Mouse (Mus musculus) embryonic facial prominence, embryonic 15.5 days (tissue): ENCODE measurements at regions not wholly inside any gene's neighbourhood (a gene's known extent, or its start where the extent isn't known, plus 50 kb on each side); places are given as distances from the start of the nearest gene placed in this dataset.

Source experiments
- ATAC-seq: fragments of 200-750 bp; cut with Nextera tagmentation; 2 replicates; pipeline ENCODE4 v1.8.0; 2017; ENCODE audit warnings: low read depth, moderate TSS enrichment; ENCODE audit not compliant: insufficient number of reproducible peaks, low FRiP score, low TSS enrichment
- H3K27ac ChIP-seq: fragments of 300-500 bp; sonication (generic); replicated peaks from 2 replicates; pipeline ENCODE4 v1.5.1; 2015; ENCODE audit warnings: mild to moderate bottlenecking, inconsistent platforms
- H3K27me3 ChIP-seq: fragments of 300-500 bp; sonication (generic); 2 replicates; pipeline ENCODE4 v1.6.1; 2015; ENCODE audit warnings: inconsistent platforms
- H3K36me3 ChIP-seq: fragments of 300-500 bp; sonication (generic); 2 replicates; pipeline ENCODE4 v1.6.1; 2015; ENCODE audit warnings: mild to moderate bottlenecking, inconsistent platforms
- H3K4me1 ChIP-seq: fragments of 300-500 bp; sonication (generic); 2 replicates; pipeline ENCODE4 v1.6.1; 2015; ENCODE audit warnings: inconsistent platforms
- H3K4me2 ChIP-seq: fragments of 300-500 bp; sonication (generic); replicated peaks from 2 replicates; pipeline ENCODE4 v1.6.1; 2015; ENCODE audit warnings: mild to moderate bottlenecking, inconsistent platforms
- H3K4me3 ChIP-seq: fragments of 300-500 bp; sonication (generic); replicated peaks from 2 replicates; pipeline ENCODE4 v1.5.1; 2015; ENCODE audit warnings: mild to moderate bottlenecking, inconsistent platforms
- H3K9ac ChIP-seq: fragments of 300-500 bp; sonication (generic); 2 replicates; pipeline ENCODE4 v1.6.1; 2015; ENCODE audit warnings: inconsistent platforms
- H3K9me3 ChIP-seq: fragments of 300-500 bp; sonication (generic); replicated peaks from 2 replicates; pipeline ENCODE4 v1.6.1; 2016; ENCODE audit warnings: inconsistent platforms
- WGBS: fragments of 180-500 bp; shearing (Covaris S2); methylation state at CpG from one replicate; pipeline ENCODE4 v1.1.7; 2015; 5-methylcytosine and 5-hydroxymethylcytosine counted together

GRCm38 (mm10) chrX:167035639-167036038, 173.5 kb downstream of the Tmsb4x start:
- H3K27ac ChIP-seq: no peak overlapping the region
- H3K4me3 ChIP-seq: no peak overlapping the region
- no peak overlapping the region for H3K4me2 ChIP-seq
- no peak for ATAC-seq
- no peaks in the 10 kb centered on the region for H3K36me3 ChIP-seq
- H3K4me1 ChIP-seq: 0 out of 2 replicates have a peak, but pooled peaks cover 3% of the 10 kb centered on the region
- no peaks in the 10 kb centered on the region for H3K9me3 ChIP-seq
- H3K27me3 ChIP-seq: 0 out of 2 replicates have a peak, but pooled peaks cover 6% of the 10 kb centered on the region
- H3K9ac ChIP-seq: no peak overlapping the region

GRCm38 (mm10) chrX:167033091-167033490, 176.0 kb downstream of the Tmsb4x start:
- Histone ChIP-seq H3K27ac (no peak overlapping the region), H3K4me1 (0 out of 2 replicates have a peak, but pooled peaks cover 3% of the 10 kb centered on the region), H3K36me3 (no peaks in the 10 kb centered on the region), H3K9me3 (no peaks in the 10 kb centered on the region), H3K27me3 (0 out of 2 replicates have a peak, but pooled peaks cover 6% of the 10 kb centered on the region), H3K4me2 (no peak overlapping the region), H3K4me3 (no peak overlapping the region), H3K9ac (no peak overlapping the region)
- WGBS: 76% methylated on average over 2 of the region's 2 CpGs
- no peak for ATAC-seq

GRCm38 (mm10) chrX:167032586-167032985, 176.5 kb downstream of the Tmsb4x start:
- H3K36me3 ChIP-seq: no peaks in the 10 kb centered on the region
- H3K9ac ChIP-seq: no peak overlapping the region
- H3K27me3 ChIP-seq: 0 out of 2 replicates have a peak, but pooled peaks cover 6% of the 10 kb centered on the region
- H3K9me3 ChIP-seq: no peaks in the 10 kb centered on the region
- 0 out of 2 replicates have a peak, but pooled peaks cover 3% of the 10 kb centered on the region for H3K4me1 ChIP-seq
- WGBS: 22% methylated on average over 3 of the region's 3 CpGs
- no peak overlapping the region for H3K4me3 ChIP-seq
- H3K27ac ChIP-seq: no peak overlapping the region
- no peak for ATAC-seq
- no peak overlapping the region for H3K4me2 ChIP-seq

- 69% methylated on average over 2 of the region's 2 CpGs for WGBS
- H3K4me3 ChIP-seq: no peak overlapping the region
Observed at GRCm38 (mm10) chrX:167031543-167031942, 177.6 kb downstream of the Tmsb4x start.

GRCm38 (mm10) chrX:167015602-167016001, 193.5 kb downstream of the Tmsb4x start:
- Histone ChIP-seq H3K4me2 (no peak overlapping the region), H3K9ac (no peak overlapping the region), H3K36me3 (no peaks in the 10 kb centered on the region), H3K27me3 (peaks cover 7% of the 10 kb centered on the region; the same call in 1 of the 2 replicates), H3K9me3 (no peaks in the 10 kb centered on the region), H3K4me3 (no peak overlapping the region), H3K27ac (no peak overlapping the region), H3K4me1 (no peaks in the 10 kb centered on the region)
- ATAC-seq: no peak
- WGBS: 76% methylated on average over 2 of the region's 2 CpGs

More at GRCm38 (mm10) chrX:167031543-167031942, 177.6 kb downstream of the Tmsb4x start:
- no peak for ATAC-seq
- Histone ChIP-seq H3K27me3 (0 out of 2 replicates have a peak, but pooled peaks cover 6% of the 10 kb centered on the region), H3K4me2 (no peak overlapping the region), H3K36me3 (no peaks in the 10 kb centered on the region), H3K9ac (no peak overlapping the region), H3K9me3 (no peaks in the 10 kb centered on the region), H3K27ac (no peak overlapping the region), H3K4me1 (0 out of 2 replicates have a peak, but pooled peaks cover 3% of the 10 kb centered on the region)

GRCm38 (mm10) chrX:167014322-167014721, 194.8 kb downstream of the Tmsb4x start:
- ATAC-seq: no peak
- no peak overlapping the region for H3K4me3 ChIP-seq
- peaks cover 7% of the 10 kb centered on the region; the same call in 1 of the 2 replicates for H3K27me3 ChIP-seq
- no peak overlapping the region for H3K9ac ChIP-seq
- no peaks in the 10 kb centered on the region for H3K4me1 ChIP-seq
- H3K4me2 ChIP-seq: no peak overlapping the region
- H3K9me3 ChIP-seq: no peaks in the 10 kb centered on the region
- 48% methylated on average over 2 of the region's 2 CpGs for WGBS
- no peaks in the 10 kb centered on the region for H3K36me3 ChIP-seq
- no peak overlapping the region for H3K27ac ChIP-seq

- H3K4me1 ChIP-seq: no peaks in the 10 kb centered on the region
- H3K27me3 ChIP-seq: peaks cover 8% of the 10 kb centered on the region; the same call in 1 of the 2 replicates
- H3K4me3 ChIP-seq: no peak overlapping the region
- H3K9me3 ChIP-seq: no peaks in the 10 kb centered on the region
- no peak overlapping the region for H3K27ac ChIP-seq
- H3K36me3 ChIP-seq: no peaks in the 10 kb centered on the region
- WGBS: 60% methylated on average over 4 of the region's 4 CpGs
- H3K4me2 ChIP-seq: no peak overlapping the region
- no peak for ATAC-seq
- H3K9ac ChIP-seq: no peak overlapping the region
Observed at GRCm38 (mm10) chrX:167012891-167013290, 196.2 kb downstream of the Tmsb4x start.

GRCm38 (mm10) chrX:167011977-167012542, 197.1 kb downstream of the Tmsb4x start:
- no peaks in the 10 kb centered on the region for H3K4me1 ChIP-seq
- no peak overlapping the region for H3K27ac ChIP-seq
- H3K36me3 ChIP-seq: no peaks in the 10 kb centered on the region
- no peaks in the 10 kb centered on the region for H3K9me3 ChIP-seq
- H3K4me3 ChIP-seq: no peak overlapping the region
- peaks cover 10% of the 10 kb centered on the region; the same call in 1 of the 2 replicates for H3K27me3 ChIP-seq
- no peak overlapping the region for H3K9ac ChIP-seq
- no peak overlapping the region for H3K4me2 ChIP-seq
- 68% methylated on average over 1 of the region's 1 CpGs for WGBS
- no peak for ATAC-seq

GRCm38 (mm10) chrX:166995855-166996254, 213.3 kb downstream of the Tmsb4x start:
- Histone ChIP-seq H3K36me3 (no peaks in the 10 kb centered on the region), H3K4me3 (no peak overlapping the region), H3K27me3 (peaks cover 3% of the 10 kb centered on the region; the same call in 1 of the 2 replicates), H3K4me1 (no peaks in the 10 kb centered on the region), H3K27ac (no peak overlapping the region), H3K9me3 (no peaks in the 10 kb centered on the region), H3K9ac (no peak overlapping the region), H3K4me2 (no peak overlapping the region)
- WGBS: 82% methylated on average over 4 of the region's 4 CpGs
- ATAC-seq: no peak

GRCm38 (mm10) chrX:166981003-166981402, 228.1 kb downstream of the Tmsb4x start:
- ATAC-seq: no peak
- Histone ChIP-seq H3K27ac (no peak overlapping the region), H3K27me3 (no peaks in the 10 kb centered on the region), H3K9ac (no peak overlapping the region), H3K4me1 (no peaks in the 10 kb centered on the region), H3K4me3 (no peak overlapping the region), H3K4me2 (no peak overlapping the region), H3K36me3 (no peaks in the 10 kb centered on the region), H3K9me3 (no peaks in the 10 kb centered on the region)
- 80% methylated on average over 6 of the region's 6 CpGs for WGBS

GRCm38 (mm10) chrX:166980504-166980903, 228.6 kb downstream of the Tmsb4x start:
- no peak for ATAC-seq
- H3K4me1 ChIP-seq: no peaks in the 10 kb centered on the region
- no peak overlapping the region for H3K27ac ChIP-seq
- 73% methylated on average over 4 of the region's 4 CpGs for WGBS
- H3K9me3 ChIP-seq: no peaks in the 10 kb centered on the region
- no peak overlapping the region for H3K9ac ChIP-seq
- H3K27me3 ChIP-seq: no peaks in the 10 kb centered on the region
- H3K4me2 ChIP-seq: no peak overlapping the region
- no peaks in the 10 kb centered on the region for H3K36me3 ChIP-seq
- no peak overlapping the region for H3K4me3 ChIP-seq

- Histone ChIP-seq H3K4me3 (no peak overlapping the region), H3K4me1 (no peaks in the 10 kb centered on the region), H3K27ac (no peak overlapping the region), H3K9me3 (no peaks in the 10 kb centered on the region), H3K9ac (no peak overlapping the region), H3K4me2 (no peak overlapping the region), H3K27me3 (no peaks in the 10 kb centered on the region), H3K36me3 (no peaks in the 10 kb centered on the region)
- ATAC-seq: no peak
Observed at GRCm38 (mm10) chrX:166977029-166977428, 232.1 kb downstream of the Tmsb4x start.
